Mouse (Mus musculus): ENCODE measurements around the gene Olfr518. TPM values are rescaled to one million over a fixed set of nuclear protein-coding genes. Genes with fewer than 3 reads are reported as not detected.

Gene Olfr518
- polyA plus RNA-seq, 1 experiment from 2014 or later: not detected

Other genes with a start within 250 kb of the Olfr518 start
- 0.05 and 0.09 TPM in 2 replicates for gene Olfr509, start 233.1 kb downstream of the Olfr518 start, polyA plus RNA-seq (2015; fragmentation: Nextera tagmentation; extraction: Ambion mirVana)
- not detected in 2 replicates for gene Olfr510, start 218.6 kb downstream of the Olfr518 start, polyA plus RNA-seq (2015; fragmentation: Nextera tagmentation; extraction: Ambion mirVana)
- gene Olfr512, start 171.7 kb downstream of the Olfr518 start, polyA plus RNA-seq (2015; fragmentation: Nextera tagmentation; extraction: Ambion mirVana): not detected in 2 replicates
- not detected in 2 replicates for gene Olfr513, start 134.0 kb downstream of the Olfr518 start, polyA plus RNA-seq (2015; fragmentation: Nextera tagmentation; extraction: Ambion mirVana)
- not detected in 2 replicates for gene Olfr514, start 59.0 kb downstream of the Olfr518 start, polyA plus RNA-seq (2015; fragmentation: Nextera tagmentation; extraction: Ambion mirVana)
- not detected in 2 replicates for gene Olfr516, start 34.5 kb downstream of the Olfr518 start, polyA plus RNA-seq (2015; fragmentation: Nextera tagmentation; extraction: Ambion mirVana)
- gene Olfr517, start 12.6 kb downstream of the Olfr518 start, polyA plus RNA-seq (2015; fragmentation: Nextera tagmentation; extraction: Ambion mirVana): not detected in 2 replicates
- gene Olfr519, start 9.4 kb upstream of the Olfr518 start, polyA plus RNA-seq (2015; fragmentation: Nextera tagmentation; extraction: Ambion mirVana): not detected in 2 replicates
- gene Nlrp10, start 45.2 kb upstream of the Olfr518 start, polyA plus RNA-seq (2015; fragmentation: Nextera tagmentation; extraction: Ambion mirVana): 0.38 and 0.57 TPM in 2 replicates
- gene Eif3f, start 49.4 kb upstream of the Olfr518 start, polyA plus RNA-seq (2015; fragmentation: Nextera tagmentation; extraction: Ambion mirVana): 89.8 and 97.5 TPM in 2 replicates
- gene Tub, start 65.3 kb upstream of the Olfr518 start, polyA plus RNA-seq (2015; fragmentation: Nextera tagmentation; extraction: Ambion mirVana): 3.4 and 4.1 TPM in 2 replicates
- 4.3 and 4.9 TPM in 2 replicates for gene Ric3, start 198.3 kb upstream of the Olfr518 start, polyA plus RNA-seq (2015; fragmentation: Nextera tagmentation; extraction: Ambion mirVana)